Mouse (Mus musculus) hindbrain, embryonic 10.5 days (tissue): ENCODE data around the gene Dhrs7c. TPM values are rescaled to one million over a fixed set of nuclear protein-coding genes. Genes with fewer than 3 reads are reported as not detected.

Source experiments
- DNase-seq: peaks from one replicate; pipeline ENCODE4 v3.0.0-alpha.2; 2017; ENCODE audit warnings: low spot score
- H3K27ac ChIP-seq: fragments of 300-500 bp; sonication (generic); 2 replicates; pipeline ENCODE4 v1.5.1; 2016; ENCODE audit warnings: mild to moderate bottlenecking, moderate library complexity
- H3K27me3 ChIP-seq: fragments of 300-500 bp; sonication (generic); 2 replicates; pipeline ENCODE4 v1.6.1; 2016; ENCODE audit warnings: mild to moderate bottlenecking; ENCODE audit not compliant: poor library complexity, insufficient read depth, severe bottlenecking
- H3K36me3 ChIP-seq: fragments of 300-500 bp; sonication (generic); 2 replicates; pipeline ENCODE4 v1.6.1; 2016; ENCODE audit warnings: mild to moderate bottlenecking, moderate library complexity
- H3K4me1 ChIP-seq: fragments of 300-500 bp; sonication (generic); replicated peaks from 2 replicates; pipeline ENCODE4 v1.6.1; 2016; ENCODE audit warnings: mild to moderate bottlenecking
- H3K4me3 ChIP-seq: fragments of 300-500 bp; sonication (generic); 2 replicates; pipeline ENCODE4 v1.5.1; 2016; ENCODE audit warnings: mild to moderate bottlenecking, moderate library complexity
- H3K9me3 ChIP-seq: fragments of 300-500 bp; sonication (generic); 2 replicates; pipeline ENCODE4 v1.6.1; 2016; ENCODE audit warnings: mild to moderate bottlenecking, moderate library complexity
- WGBS: fragments of 180-500 bp; shearing (Covaris S2); methylation state at CpG from one replicate; pipeline ENCODE4 v1.1.7; 2016; 5-methylcytosine and 5-hydroxymethylcytosine counted together
- polyA plus RNA-seq: library from polyadenylated mRNA; unstranded; fragments of >200 nt; fragmentation: Nextera tagmentation; extraction: Ambion mirVana; gene quantifications from 2 replicates; pipeline ENCODE4 v1.2.1, GENCODE M21; 2016

The Dhrs7c gene
- polyA plus RNA-seq: not detected in 2 replicates

- H3K27me3 ChIP-seq: no peaks in the 10 kb centered on the region
- H3K27ac ChIP-seq: no peak within 1 kb of the TSS
- no peaks in the 10 kb centered on the region for H3K9me3 ChIP-seq
- no peaks in the 10 kb centered on the region for H3K36me3 ChIP-seq
- DNase-seq: no peak
- H3K4me3 ChIP-seq: no peak within 1 kb of the TSS
- H3K4me1 ChIP-seq: no peaks in the 10 kb centered on the region
- WGBS: 88% methylated on average over 7 of the region's 7 CpGs
These were observed at the start of gene Dhrs7c for GRCm38 (mm10) chr11:67797931-67798330. Dhrs7c (plus strand) TSS chr11:67798187.

DNA sequence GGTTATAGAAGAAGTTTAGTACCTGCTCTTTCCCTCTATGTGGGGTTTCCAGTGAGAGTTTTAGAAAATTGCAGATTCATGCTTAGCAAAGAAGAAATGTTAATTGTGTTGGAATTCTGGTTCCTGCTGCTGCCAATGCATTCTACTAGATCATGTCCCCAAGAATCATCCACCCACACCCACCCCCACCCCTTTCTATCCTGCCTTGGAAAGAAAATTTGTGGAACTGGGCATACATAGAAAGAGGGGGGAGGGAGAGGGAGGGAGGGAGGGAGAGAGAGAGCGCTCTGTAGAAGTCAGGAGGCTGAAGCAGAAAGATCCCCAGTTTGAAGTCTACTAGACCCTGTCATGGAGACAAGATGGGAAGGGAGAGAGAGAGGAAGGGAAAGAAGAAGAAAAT, 41.7 kb upstream of the Dhrs7c start:
- H3K4me1 ChIP-seq: no peaks in the 10 kb centered on the region
- no peaks in the 10 kb centered on the region for H3K27me3 ChIP-seq
- H3K36me3 ChIP-seq: no peaks in the 10 kb centered on the region
- DNase-seq: no peak
- H3K4me3 ChIP-seq: no peak overlapping the region
- no peaks in the 10 kb centered on the region for H3K9me3 ChIP-seq
- no peak overlapping the region for H3K27ac ChIP-seq
- WGBS: 90% methylated on average over 1 of the region's 1 CpGs

- Histone ChIP-seq H3K9me3 (no peaks in the 10 kb centered on the region), H3K27ac (no peak overlapping the region), H3K4me1 (no peaks in the 10 kb centered on the region), H3K27me3 (no peaks in the 10 kb centered on the region), H3K4me3 (no peak overlapping the region), H3K36me3 (no peaks in the 10 kb centered on the region)
- 75% methylated on average over 15 of the region's 15 CpGs for WGBS
- no peak for DNase-seq
These were observed 40.4 kb upstream of the Dhrs7c start for GRCm38 (mm10) chr11:67757373-67758167.

DNA sequence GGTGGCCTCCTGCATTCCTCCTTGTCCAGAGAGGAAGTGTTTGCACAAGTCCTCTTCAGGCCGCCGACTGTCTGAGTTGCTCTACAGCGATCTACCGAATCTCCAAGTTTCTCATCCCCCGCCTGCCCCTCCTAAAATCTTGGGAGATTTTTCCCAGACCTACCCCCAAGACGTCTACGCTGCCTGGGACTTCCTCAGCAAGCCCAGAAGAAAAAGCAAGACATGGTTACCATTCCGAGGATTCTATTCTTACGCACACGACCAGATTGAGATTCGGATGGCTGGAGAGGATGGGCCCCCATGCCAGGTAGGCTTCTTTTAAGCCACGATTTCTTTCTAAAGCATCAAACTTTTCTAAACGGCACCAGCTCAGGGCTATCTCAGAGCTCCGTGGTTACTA, 26.9 kb upstream of the Dhrs7c start, which contains the start of gene Glp2r:
TSS of gene Glp2r (minus strand) at position 101 of the 400 bp plus-strand sequence.
- no peak within 1 kb of the TSS for H3K4me3 ChIP-seq
- H3K27ac ChIP-seq: no peak within 1 kb of the TSS
- H3K4me1 ChIP-seq: no peaks in the 10 kb centered on the region
- no peak for DNase-seq
- H3K36me3 ChIP-seq: no peaks in the 10 kb centered on the region
- 84% methylated on average over 14 of the region's 14 CpGs for WGBS
- no peaks in the 10 kb centered on the region for H3K27me3 ChIP-seq
- H3K9me3 ChIP-seq: no peaks in the 10 kb centered on the region

- no peak overlapping the region for H3K4me3 ChIP-seq
- no peaks in the 10 kb centered on the region for H3K4me1 ChIP-seq
- no peak overlapping the region for H3K27ac ChIP-seq
- WGBS: 92% methylated on average over 2 of the region's 2 CpGs
- no peak for DNase-seq
- H3K27me3 ChIP-seq: no peaks in the 10 kb centered on the region
- H3K9me3 ChIP-seq: no peaks in the 10 kb centered on the region
- no peaks in the 10 kb centered on the region for H3K36me3 ChIP-seq
These were observed 26.3 kb upstream of the Dhrs7c start for GRCm38 (mm10) chr11:67771691-67772090.

DNA sequence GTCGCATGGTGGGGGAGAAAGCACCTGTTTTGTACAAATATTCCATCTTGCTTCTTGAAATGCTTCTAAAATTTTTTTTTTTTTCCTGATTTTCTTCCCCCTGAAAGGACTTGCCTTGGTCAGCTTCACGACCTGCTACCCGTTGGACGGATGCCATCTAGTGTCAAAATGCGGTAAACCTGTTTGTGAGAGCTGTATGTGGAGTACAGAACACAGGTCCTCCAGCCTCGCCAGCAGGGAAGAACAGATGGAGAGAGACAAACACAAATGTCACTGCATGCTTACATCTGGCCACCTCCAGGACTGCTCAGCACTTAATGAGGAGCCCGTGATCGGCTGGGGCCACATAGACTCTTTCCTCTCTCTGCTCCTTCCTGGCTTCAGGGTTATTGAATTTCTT, 25.4 kb upstream of the Dhrs7c start:
- Histone ChIP-seq H3K4me1 (no peaks in the 10 kb centered on the region), H3K36me3 (no peaks in the 10 kb centered on the region), H3K27me3 (no peaks in the 10 kb centered on the region), H3K27ac (no peak overlapping the region), H3K4me3 (no peak overlapping the region), H3K9me3 (no peaks in the 10 kb centered on the region)
- peak; percentile 54 for DNase-seq
- 29% methylated on average over 8 of the region's 8 CpGs for WGBS

DNA sequence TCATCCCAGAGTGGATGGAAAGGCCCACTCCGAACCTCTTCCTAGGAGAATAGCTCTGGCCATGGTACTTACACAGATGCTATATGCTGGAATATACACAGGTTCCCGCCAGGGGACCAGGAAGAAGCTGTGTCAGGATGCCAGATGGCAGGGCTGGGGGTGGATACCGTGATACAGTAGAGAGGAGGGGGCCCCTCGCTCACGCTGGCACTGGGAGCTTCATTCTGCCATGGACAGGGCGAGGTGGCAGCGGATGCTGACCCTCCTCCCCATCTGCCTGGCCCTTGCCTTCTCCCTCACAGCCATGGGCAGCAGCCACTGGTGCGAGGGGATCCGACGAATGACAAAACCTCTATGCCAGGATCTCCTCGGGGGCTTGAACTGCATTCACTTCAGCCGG, 23.6 kb upstream of the Dhrs7c start, which contains the start of gene Gsg1l2:
TSS of gene Gsg1l2 (plus strand) at position 230 of the 400 bp plus-strand sequence.
- no peak for DNase-seq
- WGBS: 81% methylated on average over 12 of the region's 12 CpGs

DNA sequence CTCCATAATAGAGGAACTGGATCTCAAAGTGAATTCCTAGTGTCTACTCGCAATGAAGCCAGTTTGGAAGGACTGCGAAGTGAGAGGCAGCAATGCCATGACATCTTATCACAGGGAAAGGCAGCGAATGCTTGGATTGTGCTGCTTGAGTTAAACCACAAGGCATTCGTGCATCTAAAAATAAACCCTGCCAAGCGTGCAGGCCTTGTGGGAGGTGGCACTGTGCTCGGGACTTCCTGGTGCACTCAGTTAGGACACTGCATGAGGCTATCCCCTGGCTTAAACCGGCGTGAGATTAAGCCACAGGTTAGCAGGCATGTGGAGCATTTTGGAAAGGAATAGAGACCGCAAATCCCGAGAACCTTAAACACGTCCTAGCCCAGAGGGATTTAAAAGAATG, 7.8 kb upstream of the Dhrs7c start:
- H3K27ac ChIP-seq: no peak overlapping the region
- H3K4me3 ChIP-seq: no peak overlapping the region
- H3K4me1 ChIP-seq: no peaks in the 10 kb centered on the region
- no peaks in the 10 kb centered on the region for H3K27me3 ChIP-seq
- no peak for DNase-seq
- H3K36me3 ChIP-seq: no peaks in the 10 kb centered on the region
- H3K9me3 ChIP-seq: no peaks in the 10 kb centered on the region
- 83% methylated on average over 11 of the region's 11 CpGs for WGBS

More for the DNA sequence above, 23.6 kb upstream of the Dhrs7c start, which contains the start of gene Gsg1l2:
- H3K4me3 ChIP-seq: no peak within 1 kb of the TSS
- H3K4me1 ChIP-seq: no peaks in the 10 kb centered on the region
- no peak within 1 kb of the TSS for H3K27ac ChIP-seq
- no peaks in the 10 kb centered on the region for H3K27me3 ChIP-seq
- H3K36me3 ChIP-seq: no peaks in the 10 kb centered on the region
- no peaks in the 10 kb centered on the region for H3K9me3 ChIP-seq

DNA sequence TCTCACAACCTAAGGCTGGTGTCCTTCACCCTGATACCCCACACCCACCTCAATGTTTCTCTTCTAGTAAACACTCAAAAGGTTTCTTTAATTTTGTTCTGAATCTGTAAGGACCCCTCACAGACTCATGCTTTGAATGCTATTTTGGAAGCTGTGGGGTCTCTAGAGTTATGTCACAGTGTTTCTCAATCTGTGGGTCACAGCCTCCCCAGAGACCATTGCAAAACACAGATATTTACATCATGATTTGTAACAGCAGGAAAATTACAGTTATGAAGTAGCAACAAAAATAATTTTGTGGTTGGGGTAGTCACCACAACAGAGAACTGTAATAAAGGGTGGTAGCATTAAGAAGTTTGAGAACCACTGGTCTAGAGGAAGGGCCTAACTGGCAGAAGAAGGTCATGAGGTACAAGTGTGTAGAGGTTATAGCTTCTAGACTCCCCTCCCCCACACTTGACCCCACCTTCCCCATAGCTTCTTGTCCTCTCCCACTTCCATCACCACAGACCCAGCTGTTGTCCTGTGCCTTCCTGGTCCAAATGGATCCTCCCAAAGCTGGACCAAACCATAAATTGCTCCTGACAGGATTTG, 2.2 kb downstream of the Dhrs7c start:
- Histone ChIP-seq H3K4me1 (no peaks in the 10 kb centered on the region), H3K27me3 (no peaks in the 10 kb centered on the region), H3K4me3 (no peak overlapping the region), H3K9me3 (no peaks in the 10 kb centered on the region), H3K27ac (no peak overlapping the region), H3K36me3 (no peaks in the 10 kb centered on the region)
- no peak for DNase-seq

DNA sequence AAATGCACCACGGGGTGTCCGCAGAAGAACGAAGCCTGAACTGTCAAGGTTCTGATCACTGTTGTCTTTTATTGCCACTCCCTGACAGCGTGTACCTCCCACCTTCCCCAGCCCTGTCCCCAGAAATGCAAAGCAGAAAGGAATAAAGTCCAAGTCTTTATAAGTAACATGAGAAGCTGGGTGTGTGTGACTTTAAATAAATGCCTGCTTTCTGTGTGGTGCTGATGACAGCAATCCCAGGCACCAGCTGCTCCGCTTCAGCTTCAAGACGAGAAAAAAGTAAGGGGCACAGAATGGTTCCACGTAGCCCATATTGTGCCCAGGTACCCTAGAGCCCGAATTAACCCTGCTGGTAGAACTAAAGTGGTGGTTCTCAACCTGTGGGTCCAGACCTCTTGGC, 3.2 kb downstream of the Dhrs7c start:
- Histone ChIP-seq H3K4me1 (no peaks in the 10 kb centered on the region), H3K27ac (no peak overlapping the region), H3K27me3 (no peaks in the 10 kb centered on the region), H3K36me3 (no peaks in the 10 kb centered on the region), H3K9me3 (no peaks in the 10 kb centered on the region), H3K4me3 (no peak overlapping the region)
- WGBS: 82% methylated on average over 8 of the region's 8 CpGs
- no peak for DNase-seq

DNA sequence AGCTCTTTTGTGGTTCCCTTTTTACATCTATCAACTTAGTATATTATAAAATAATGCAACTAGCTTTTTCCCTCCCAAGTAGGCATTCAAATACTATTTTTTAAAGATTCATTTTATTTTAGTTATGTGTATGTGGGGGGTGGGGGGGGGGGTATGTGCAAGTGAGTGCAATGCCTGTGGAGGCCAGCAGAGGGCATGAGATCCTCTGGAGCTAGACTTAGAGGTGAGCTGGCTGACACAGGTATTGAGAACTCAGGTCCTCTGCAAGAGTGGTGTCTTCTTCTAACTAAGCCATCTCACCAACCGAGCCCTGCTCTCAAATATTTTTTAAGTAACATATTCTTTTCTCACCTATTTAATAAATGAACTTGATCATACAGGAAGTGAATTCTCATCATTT, 7.6 kb downstream of the Dhrs7c start:
- no peaks in the 10 kb centered on the region for H3K9me3 ChIP-seq
- no peaks in the 10 kb centered on the region for H3K27me3 ChIP-seq
- H3K36me3 ChIP-seq: no peaks in the 10 kb centered on the region
- no peaks in the 10 kb centered on the region for H3K4me1 ChIP-seq
- no peak overlapping the region for H3K4me3 ChIP-seq
- WGBS: 85% methylated on average over 1 of the region's 1 CpGs
- DNase-seq: no peak
- no peak overlapping the region for H3K27ac ChIP-seq

DNA sequence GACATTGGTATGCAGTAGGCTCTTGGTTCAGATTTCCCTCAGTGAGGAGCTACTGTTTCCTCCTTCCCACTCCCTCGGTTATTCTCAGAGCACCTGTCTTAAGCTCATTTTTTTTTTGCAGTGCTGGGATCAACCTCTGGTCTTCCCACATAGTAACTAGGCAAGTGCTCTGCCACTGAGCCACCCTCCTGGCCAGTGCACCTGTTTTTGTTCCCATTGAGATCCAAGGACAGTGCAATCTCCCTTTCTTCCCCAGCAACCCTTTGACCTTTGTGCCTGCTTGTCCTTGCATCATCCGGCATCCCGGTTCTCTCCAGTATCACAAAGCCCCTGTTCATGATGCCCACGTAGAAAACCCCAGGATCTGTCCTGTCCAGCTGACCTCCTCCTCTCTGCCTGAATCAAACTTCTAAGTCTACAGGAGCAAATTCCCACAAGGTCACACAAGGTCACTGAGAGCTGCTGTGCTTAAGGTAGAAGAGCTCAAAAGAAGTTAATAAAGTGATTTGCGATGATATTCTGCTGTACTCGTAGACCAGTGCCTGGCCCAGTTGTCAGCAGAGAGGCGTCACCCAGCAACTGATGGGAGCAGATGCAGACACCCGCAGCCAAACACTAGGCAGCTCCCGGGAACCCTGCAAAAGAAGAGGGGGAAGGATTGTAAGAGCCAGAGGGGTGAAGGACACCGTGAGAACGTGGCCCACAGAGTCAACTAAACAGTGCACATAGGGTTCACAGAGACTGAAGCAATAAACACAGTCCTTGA, 9.0 kb downstream of the Dhrs7c start:
- H3K36me3 ChIP-seq: no peaks in the 10 kb centered on the region
- H3K9me3 ChIP-seq: no peaks in the 10 kb centered on the region
- H3K27me3 ChIP-seq: no peaks in the 10 kb centered on the region
- 84% methylated on average over 11 of the region's 11 CpGs for WGBS
- no peak overlapping the region for H3K27ac ChIP-seq
- no peaks in the 10 kb centered on the region for H3K4me1 ChIP-seq
- H3K4me3 ChIP-seq: no peak overlapping the region
- no peak for DNase-seq

GRCm38 (mm10) chr11:67808051-67808450, 10.1 kb downstream of the Dhrs7c start:
- Histone ChIP-seq H3K27me3 (no peaks in the 10 kb centered on the region), H3K4me1 (no peaks in the 10 kb centered on the region), H3K4me3 (no peak overlapping the region), H3K27ac (no peak overlapping the region), H3K9me3 (no peaks in the 10 kb centered on the region), H3K36me3 (no peaks in the 10 kb centered on the region)
- no peak for DNase-seq
- WGBS: 81% methylated on average over 5 of the region's 5 CpGs
